Mouse (Mus musculus): Measurements from ENCODE around the gene Suz12. TPM values are rescaled to one million over a fixed set of nuclear protein-coding genes. Genes with fewer than 3 reads are reported as not detected.
A peak's percentile ranks its signal among the peaks of the same experiment; 100 is the strongest.

Gene Suz12
- polyA plus RNA-seq, 1 experiment = 2.0 TPM

GRCm38 (mm10) chr11:80081786-80082319 is 88.9 kb downstream of the Suz12 start:
- Histone ChIP-seq H3K4me1 (ENCODE audit: control insufficient read depth, insufficient read depth, insufficient read length, low read length) (peaks cover 6% of the 10 kb centered on the region; the same call in 1 of the 2 replicates), H3K4me3 (ENCODE audit: low read depth, low read length) (no peak overlapping the region), H3K36me3 (ENCODE audit: control insufficient read depth, insufficient read depth, low read length) (no peaks in the 10 kb centered on the region), H3K27ac (ENCODE audit: insufficient read depth, low read depth, low read length) (peak overlapping the region; percentile 82), H3K27me3 (ENCODE audit: control insufficient read depth, insufficient read depth, low read length) (no peaks in the 10 kb centered on the region)
- 61% methylated on average over 7 of the region's 7 CpGs for WGBS
- TF ChIP-seq CTCF (IDR thresholded peaks at IDR 0.05; ENCODE audit: extremely low read depth, insufficient read length, insufficient replicate concordance, low read depth, low read length) (no peak), POLR2A (IDR thresholded peaks at IDR 0.05; ENCODE audit: low read depth, low read length) (no peak)

Other genes with a start within 250 kb of the Suz12 start
- gene Utp6, start 30.7 kb upstream of the Suz12 start, polyA plus RNA-seq (2012; rRNA removed) = 0.52 and 0.96 TPM in 2 replicates
- gene Crlf3, start 87.9 kb downstream of the Suz12 start, polyA plus RNA-seq (2012; rRNA removed) = 3.7 and 9.4 TPM in 2 replicates
- 0.10 and 0.18 TPM in 2 replicates for gene Atad5, start 96.3 kb downstream of the Suz12 start, polyA plus RNA-seq (2012; rRNA removed)
- gene Tefm, start 149.1 kb downstream of the Suz12 start, polyA plus RNA-seq (2012; rRNA removed) = 0.60 and 1.1 TPM in 2 replicates
- 17.3 and 23.2 TPM in 2 replicates for gene Adap2, start 161.0 kb downstream of the Suz12 start, polyA plus RNA-seq (2012; rRNA removed)
- 4.3 and 5.9 TPM in 2 replicates for gene Rnf135, start 190.7 kb downstream of the Suz12 start, polyA plus RNA-seq (2012; rRNA removed)
- 1.8 and 3.0 TPM in 2 replicates for gene Rhot1, start 215.9 kb downstream of the Suz12 start, polyA plus RNA-seq (2012; rRNA removed)